Mouse (Mus musculus) lung, embryonic 16.5 days (tissue): ENCODE results near the gene Dync1li2. TPM values are rescaled to one million over a fixed set of nuclear protein-coding genes. Genes with fewer than 3 reads are reported as not detected.

Source experiments
- polyA plus RNA-seq: library from polyadenylated mRNA; unstranded; fragments of >200 nt; fragmentation: Nextera tagmentation; extraction: Ambion mirVana; gene quantifications from 2 replicates; pipeline ENCODE4 v1.2.1, GENCODE M21; 2015

Gene Dync1li2
- polyA plus RNA-seq, 1 experiment from 2014 or later = 62.9 TPM

Other genes with a start within 250 kb of the Dync1li2 start
- gene Tk2, start 194.5 kb downstream of the Dync1li2 start, polyA plus RNA-seq = 15.2 and 15.9 TPM in 2 replicates
- gene Cklf, start 192.2 kb downstream of the Dync1li2 start, polyA plus RNA-seq = 41.4 and 42.1 TPM in 2 replicates
- gene Cmtm2a, start 149.9 kb downstream of the Dync1li2 start, polyA plus RNA-seq = not detected in 2 replicates
- not detected in 2 replicates for gene Gm45711, start 133.0 kb downstream of the Dync1li2 start, polyA plus RNA-seq
- gene Cmtm1, start 132.9 kb downstream of the Dync1li2 start, polyA plus RNA-seq = not detected in 2 replicates
- not detected in 2 replicates for gene Gm11020, start 121.5 kb downstream of the Dync1li2 start, polyA plus RNA-seq
- not detected in 2 replicates for gene Cmtm2b, start 120.8 kb downstream of the Dync1li2 start, polyA plus RNA-seq
- 133 and 142 TPM in 2 replicates for gene Cmtm3, start 103.6 kb downstream of the Dync1li2 start, polyA plus RNA-seq
- gene Cmtm4, start 47.2 kb downstream of the Dync1li2 start, polyA plus RNA-seq = 2.5 and 2.6 TPM in 2 replicates
- gene Terb1, start 66.9 kb upstream of the Dync1li2 start, polyA plus RNA-seq = 0.10 and 0.35 TPM in 2 replicates
- gene Nae1, start 91.6 kb upstream of the Dync1li2 start, polyA plus RNA-seq = 83.9 and 86.7 TPM in 2 replicates
- gene Car7, start 91.6 kb upstream of the Dync1li2 start, polyA plus RNA-seq = 0.74 and 0.93 TPM in 2 replicates
- 8.4 and 8.9 TPM in 2 replicates for gene Pdp2, start 148.4 kb upstream of the Dync1li2 start, polyA plus RNA-seq
- 70.4 and 75.6 TPM in 2 replicates for gene Cdh16, start 181.3 kb upstream of the Dync1li2 start, polyA plus RNA-seq
- gene Rrad, start 188.3 kb upstream of the Dync1li2 start, polyA plus RNA-seq = 21.7 and 22.2 TPM in 2 replicates
- gene Ciao2b, start 198.9 kb upstream of the Dync1li2 start, polyA plus RNA-seq = 109 and 111 TPM in 2 replicates